ENCODE assay signal across 9 mouse cellular contexts in genomic region chr4:62890588-62891580, GRCm38 (mm10).
A peak's percentile ranks its signal among the peaks of the same experiment; 100 is the strongest.
DNase-seq lines count a peak whose midpoint lies in the region; ATAC-seq lines count a peak whose summit lies in the region.
"Had no signal": no experiment of that assay in that cellular context is flagged by ENCODE, and none has a peak within 500 bp of the region (broad histone marks: within the 10 kb centered on the region; RNA-seq: fewer than 3 reads in every experiment).

No protein-coding gene starts in this region.

- DNase-seq in frontal cortex, postnatal 25 days (ENCODE audit: low spot score in 2 of 2) = no peak
- DNase-seq in ES-CJ7 (ENCODE audit: low read depth, low spot score) = peak; percentile 79
- DNase-seq in spleen, adult 18-20 months = no peak
- no peak for DNase-seq in MN1 (ENCODE audit: low spot score)
- no peak for DNase-seq in layer of hippocampus, adult 8-10 months (ENCODE audit: low spot score in 2 of 2)

- no peak overlapping the region for H3K4me3 ChIP-seq in heart, embryonic 11.5 days (ENCODE audit: low read depth, low read length)
- no peak overlapping the region for H3K4me3 ChIP-seq in lung, embryonic 15.5 days
- H3K4me3 ChIP-seq: left cerebral cortex, adult 2 months had no signal

- ATAC-seq in frontal cortex, adult (ENCODE audit: low TSS enrichment) = peak; percentile 91
- no peak for ATAC-seq in heart, embryonic 11.5 days (replicated peaks; ENCODE audit: insufficient number of reproducible peaks, low FRiP score, low TSS enrichment)
- peak; percentile 80; the same call in 1 of the 2 replicates for ATAC-seq in lung, embryonic 15.5 days (ENCODE audit: borderline replicate concordance, extremely low read depth, low FRiP score, low TSS enrichment)

- H3K27ac ChIP-seq in heart, embryonic 11.5 days (ENCODE audit: low read depth, low read length) = no peak overlapping the region
- no peak overlapping the region for H3K27ac ChIP-seq in lung, embryonic 15.5 days
- H3K27ac ChIP-seq: left cerebral cortex, adult 2 months had no signal

- H3K36me3 ChIP-seq in heart, embryonic 11.5 days (ENCODE audit: control insufficient read depth, insufficient read depth, low read length) = no peaks in the 10 kb centered on the region
- no peaks in the 10 kb centered on the region for H3K36me3 ChIP-seq in lung, embryonic 15.5 days

- H3K9me3 ChIP-seq in heart, embryonic 11.5 days (replicated peaks; ENCODE audit: control insufficient read depth, low read length) = no peaks in the 10 kb centered on the region
- no peaks in the 10 kb centered on the region for H3K9me3 ChIP-seq in lung, embryonic 15.5 days

- H3K9ac ChIP-seq in heart, embryonic 11.5 days (ENCODE audit: low read depth, low read length) = no peak overlapping the region
- H3K9ac ChIP-seq in lung, embryonic 15.5 days = no peak overlapping the region

- H3K27me3 ChIP-seq in heart, embryonic 11.5 days (ENCODE audit: control insufficient read depth, insufficient read depth, low read length) = no peaks in the 10 kb centered on the region
- H3K27me3 ChIP-seq in lung, embryonic 15.5 days = 0 out of 2 replicates have a peak, but pooled peaks cover 4% of the 10 kb centered on the region

- H3K4me1 ChIP-seq in heart, embryonic 11.5 days (ENCODE audit: control insufficient read depth, insufficient read depth, low read length) = 0 out of 2 replicates have a peak, but pooled peaks cover 3% of the 10 kb centered on the region
- peaks cover 11% of the 10 kb centered on the region for H3K4me1 ChIP-seq in lung, embryonic 15.5 days

- 42% methylated on average over 21 of the region's 21 CpGs for WGBS in heart, embryonic 11.5 days (ENCODE audit: insufficient replicate concordance)
- 28% methylated on average over 21 of the region's 21 CpGs for WGBS in lung, embryonic 15.5 days

- H3K4me2 ChIP-seq in heart, embryonic 11.5 days = peak overlapping the region; percentile 34; the same call in 1 of the 2 replicates
- peak overlapping the region; percentile 41 for H3K4me2 ChIP-seq in lung, embryonic 15.5 days
